Mouse (Mus musculus): ENCODE results near the gene Dnajc12.
"Not testable (repeated sequence)": the region's sequence is repeated elsewhere in the genome, so short reads cannot be mapped to it uniquely, and the experiment has no call there.

Dnajc12 gene

GRCm38 (mm10) chr10:63432099-63432498 lies 49.9 kb downstream of the Dnajc12 start:
- DNase-seq, result no peak

GRCm38 (mm10) chr10:63432887-63433286 lies 50.6 kb downstream of the Dnajc12 start:
- DNase-seq, result no peak

DNA sequence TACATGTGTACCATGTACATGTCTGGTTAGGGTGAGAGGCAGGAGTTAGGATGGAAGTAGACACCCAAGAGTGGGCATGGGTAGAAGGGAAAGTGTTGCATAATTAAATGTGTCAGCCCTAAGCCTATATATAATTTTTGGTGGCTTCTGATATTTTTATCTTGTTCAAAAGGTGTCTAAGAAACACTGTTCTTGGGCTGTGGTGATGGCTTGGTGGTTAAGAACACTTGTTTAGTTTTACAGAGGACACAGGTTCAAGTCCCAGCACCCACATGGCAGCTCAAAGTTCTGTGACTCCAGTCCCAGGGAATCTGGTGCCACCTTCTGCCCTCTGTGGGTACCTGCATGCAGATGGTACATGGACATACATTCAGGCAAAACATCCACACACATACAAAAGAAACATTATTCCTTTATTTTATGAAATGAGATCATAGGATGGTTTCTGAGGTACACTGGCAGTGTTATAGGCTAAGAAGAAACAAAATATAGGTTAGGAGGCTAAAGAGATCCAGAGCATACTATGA lies 56.6 kb downstream of the Dnajc12 start:
- DNase-seq, result no peak

DNA sequence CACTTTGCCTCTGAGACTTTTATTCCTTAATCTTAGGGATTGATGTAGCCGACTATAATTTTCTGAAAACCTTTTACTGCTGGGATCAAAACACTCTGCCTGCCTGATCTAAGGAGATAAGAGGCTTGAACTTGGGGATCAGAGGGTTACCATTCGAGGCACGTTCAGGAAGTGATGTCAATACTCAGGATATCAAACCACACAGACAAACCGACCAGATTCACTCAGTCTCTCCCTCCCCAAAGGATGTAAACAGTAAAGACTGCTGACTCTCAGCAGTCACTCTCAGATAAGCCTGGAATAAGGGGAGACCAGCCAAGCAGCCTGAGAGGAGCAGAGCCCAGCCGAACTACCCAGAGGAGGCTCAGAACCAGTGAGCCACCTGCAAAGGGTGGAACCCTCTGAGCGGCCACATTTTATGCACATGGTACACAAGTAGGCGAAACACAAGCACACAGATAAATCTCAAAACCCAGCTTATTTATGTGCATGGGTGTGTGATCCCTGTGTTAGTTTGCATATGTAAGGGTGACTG lies 57.5 kb downstream of the Dnajc12 start:
- no peak for DNase-seq

- DNase-seq, result not testable (repeated sequence)
These were observed 62.6 kb downstream of the Dnajc12 start for GRCm38 (mm10) chr10:63444602-63445387.

DNA sequence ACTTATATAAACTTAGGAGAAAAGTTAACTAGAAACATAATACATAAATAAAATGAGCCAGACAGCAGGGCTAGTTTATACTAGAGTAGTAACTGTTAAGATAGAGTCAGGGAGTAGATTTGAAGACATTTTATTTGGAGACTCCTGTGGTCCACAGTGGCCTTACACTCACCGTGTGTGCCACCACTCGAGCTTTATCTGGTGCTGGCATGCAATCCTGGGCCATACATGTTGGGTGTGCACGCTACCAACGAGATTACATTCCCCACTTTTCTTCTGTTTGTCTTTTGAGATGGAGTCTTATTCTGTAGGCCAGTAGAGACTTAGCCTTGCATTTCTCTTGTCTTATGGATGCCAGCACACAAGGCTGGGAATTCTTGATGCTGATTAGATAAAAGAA lies 71.7 kb downstream of the Dnajc12 start:
- DNase-seq, result no peak

GRCm38 (mm10) chr10:63455110-63455878 lies 73.1 kb downstream of the Dnajc12 start:
- DNase-seq, result no peak

GRCm38 (mm10) chr10:63457292-63458128 lies 75.3 kb downstream of the Dnajc12 start:
- no peak for DNase-seq
